Mouse (Mus musculus) ES-Bruce4 (cell line): ENCODE data around the gene Rras.

Experiments
- CTCF ChIP-seq: IDR thresholded peaks from one replicate; pipeline ENCODE4 v1.8.1; 2011; ENCODE audit warnings: low read depth, low read length
- EP300 ChIP-seq: IDR thresholded peaks from 2 replicates; pipeline ENCODE4 v1.6.1; 2011; ENCODE audit warnings: low read depth, low read length; ENCODE audit not compliant: insufficient read depth
- POLR2A ChIP-seq: IDR thresholded peaks from one replicate; pipeline ENCODE4 v1.8.1; 2011; ENCODE audit warnings: low read length; ENCODE audit not compliant: insufficient read depth

DNA sequence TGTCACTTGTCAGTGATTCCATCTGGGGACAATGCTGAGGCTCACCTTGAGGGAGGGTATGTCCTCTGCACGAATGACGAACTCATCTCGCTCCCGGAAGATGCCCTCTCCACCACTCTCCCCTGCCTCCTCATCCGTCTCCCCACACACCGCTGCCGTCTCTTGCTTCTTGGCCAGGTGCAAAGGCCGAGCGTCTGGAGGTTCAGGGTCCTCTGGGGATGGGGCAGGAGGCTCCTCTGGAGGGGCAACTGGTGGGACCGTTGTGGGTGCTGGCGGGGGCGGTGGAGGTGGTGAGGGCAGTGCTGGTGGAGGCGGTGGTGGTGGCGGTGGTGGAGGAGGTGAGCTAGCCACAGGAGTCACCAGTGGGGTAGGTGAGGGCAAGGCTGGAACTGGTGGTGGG, 25.5 kb downstream of the Rras start:
- TF ChIP-seq CTCF (no peak), EP300 (no peak), POLR2A (no peak)
